Mouse (Mus musculus) embryo, embryonic 9.5 days (tissue): ENCODE measurements around the gene Aadacl3.

Experiments
- DNase-seq: peaks from one replicate; pipeline ENCODE4 v3.0.0-alpha.2; 2017; ENCODE audit errors: extremely low spot score

The Aadacl3 gene

GRCm38 (mm10) chr4:144463656-144464055 lies at the start of gene Aadacl3:
Gene Aadacl3, minus strand, starts transcription at chr4:144463756.
- DNase-seq, result no peak

- DNase-seq, result no peak
Observed at GRCm38 (mm10) chr4:144506518-144506917, 43.0 kb upstream of the Aadacl3 start.

GRCm38 (mm10) chr4:144493331-144493730 lies 29.8 kb upstream of the Aadacl3 start:
- DNase-seq, result no peak

GRCm38 (mm10) chr4:144468091-144468490 lies 4.5 kb upstream of the Aadacl3 start:
- no peak for DNase-seq

GRCm38 (mm10) chr4:144465206-144465605 lies 1.6 kb upstream of the Aadacl3 start:
- no peak for DNase-seq

- no peak for DNase-seq
Observed at GRCm38 (mm10) chr4:144453217-144453616, 10.3 kb downstream of the Aadacl3 start, which contains the start of gene Gm9944. Gene Gm9944, minus strand, starts transcription at chr4:144453317.

- no peak for DNase-seq
Observed at GRCm38 (mm10) chr4:144448546-144448945, 15.0 kb downstream of the Aadacl3 start.

- no peak for DNase-seq
Observed at GRCm38 (mm10) chr4:144441582-144441981, 22.0 kb downstream of the Aadacl3 start.

- DNase-seq, result no peak
Observed at GRCm38 (mm10) chr4:144441095-144441494, 22.5 kb downstream of the Aadacl3 start.

GRCm38 (mm10) chr4:144438672-144439071 lies 24.9 kb downstream of the Aadacl3 start, which contains the start of gene 1700012P22Rik:
Gene 1700012P22Rik, minus strand, starts transcription at chr4:144438772.
- DNase-seq, result no peak

GRCm38 (mm10) chr4:144433216-144433615 lies 30.3 kb downstream of the Aadacl3 start:
- DNase-seq, result no peak

GRCm38 (mm10) chr4:144430723-144431122 lies 32.8 kb downstream of the Aadacl3 start:
- DNase-seq, result no peak

GRCm38 (mm10) chr4:144428868-144429267 lies 34.7 kb downstream of the Aadacl3 start:
- peak; percentile 6 for DNase-seq

GRCm38 (mm10) chr4:144424590-144424989 lies 39.0 kb downstream of the Aadacl3 start:
- DNase-seq, result no peak

GRCm38 (mm10) chr4:144420644-144421043 lies 42.9 kb downstream of the Aadacl3 start:
- no peak for DNase-seq

GRCm38 (mm10) chr4:144408290-144408689 lies 55.3 kb downstream of the Aadacl3 start, which contains the start of gene Pramef12:
Gene Pramef12, minus strand, starts transcription at chr4:144408464.
- DNase-seq, result no peak

GRCm38 (mm10) chr4:144406261-144406660 lies 57.3 kb downstream of the Aadacl3 start:
- no peak for DNase-seq

GRCm38 (mm10) chr4:144404456-144405086 lies 59.0 kb downstream of the Aadacl3 start:
- DNase-seq, result peak; percentile 66
